Mouse (Mus musculus): ENCODE data around the gene Usp18. TPM values are rescaled to one million over a fixed set of nuclear protein-coding genes. Genes with fewer than 3 reads are reported as not detected.

The Usp18 gene
- polyA plus RNA-seq (2015; fragmentation: Nextera tagmentation; extraction: Ambion mirVana), result 1.5 and 1.6 TPM in 2 replicates

- Histone ChIP-seq H3K4me1 (ENCODE audit: control insufficient read depth, insufficient read depth, low read length) (peaks cover 4% of the 10 kb centered on the region; the same call in 1 of the 2 replicates), H3K36me3 (ENCODE audit: control insufficient read depth, insufficient read depth, low read length) (no peaks in the 10 kb centered on the region), H3K27me3 (ENCODE audit: control insufficient read depth, insufficient read depth, low read depth, low read length) (no peaks in the 10 kb centered on the region; the same call in 1 of the 2 replicates), H3K9me3 (replicated peaks; ENCODE audit: control insufficient read depth, low read length, poor library complexity, severe bottlenecking) (no peaks in the 10 kb centered on the region), H3K4me2 (ENCODE audit: low read length) (peak within 1 kb of the TSS; percentile 90), H3K27ac (ENCODE audit: low read length) (no peak within 1 kb of the TSS), H3K9ac (ENCODE audit: low read depth, low read length) (peak within 1 kb of the TSS; percentile 52), H3K4me3 (ENCODE audit: low read depth, low read length) (peak within 1 kb of the TSS; percentile 47)
- 9% methylated on average over 35 of the region's 35 CpGs for WGBS
- ATAC-seq, result peak; percentile 94
Measured at GRCm38 (mm10) chr6:121245127-121246036, at the start of gene Usp18. TSS of gene Usp18 (plus strand) at chr6:121245906.

DNA sequence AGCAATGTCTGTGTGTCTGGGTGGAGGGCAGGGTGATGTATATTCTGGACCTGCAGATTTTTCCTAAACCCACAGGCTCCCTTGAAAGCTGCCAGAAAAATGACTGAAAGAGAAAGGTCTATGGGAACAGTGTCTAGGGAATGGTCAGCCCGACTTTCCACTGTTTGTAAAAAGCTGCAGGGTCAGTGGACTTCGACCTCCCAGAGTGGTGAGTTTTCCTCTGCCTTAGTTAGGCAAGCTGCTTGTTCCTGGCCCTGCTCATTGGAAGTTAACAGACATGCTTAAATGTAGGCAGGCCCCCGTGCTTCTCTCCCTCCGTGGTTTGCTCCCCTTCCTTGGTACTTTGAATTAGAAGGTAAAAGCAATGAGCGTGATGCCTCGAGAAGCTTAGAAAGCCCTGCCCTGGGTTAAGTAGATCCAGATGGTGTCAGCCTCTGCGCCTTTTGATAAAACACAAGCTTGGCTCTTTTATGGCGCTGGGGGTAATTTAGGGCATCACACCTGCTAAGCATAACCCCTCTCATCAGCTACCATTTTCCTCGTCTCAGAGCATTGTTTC is 47.8 kb upstream of the Usp18 start:
- H3K4me2 ChIP-seq (ENCODE audit: low read length), result no peak overlapping the region
- H3K9ac ChIP-seq (ENCODE audit: low read depth, low read length), result no peak overlapping the region
- H3K36me3 ChIP-seq (ENCODE audit: control insufficient read depth, insufficient read depth, low read length), result peaks cover 11% of the 10 kb centered on the region
- WGBS, result 69% methylated on average over 9 of the region's 9 CpGs
- H3K9me3 ChIP-seq (replicated peaks; ENCODE audit: control insufficient read depth, low read length, poor library complexity, severe bottlenecking), result no peaks in the 10 kb centered on the region
- no peaks in the 10 kb centered on the region for H3K27me3 ChIP-seq (ENCODE audit: control insufficient read depth, insufficient read depth, low read depth, low read length)
- H3K27ac ChIP-seq (ENCODE audit: low read length), result no peak overlapping the region
- no peak overlapping the region for H3K4me3 ChIP-seq (ENCODE audit: low read depth, low read length)
- no peak for ATAC-seq
- H3K4me1 ChIP-seq (ENCODE audit: control insufficient read depth, insufficient read depth, low read length), result no peaks in the 10 kb centered on the region

- WGBS, result 90% methylated on average over 3 of the region's 4 CpGs
- H3K27me3 ChIP-seq (ENCODE audit: control insufficient read depth, insufficient read depth, low read depth, low read length), result no peaks in the 10 kb centered on the region
- no peak overlapping the region for H3K4me2 ChIP-seq (ENCODE audit: low read length)
- no peak overlapping the region for H3K9ac ChIP-seq (ENCODE audit: low read depth, low read length)
- H3K36me3 ChIP-seq (ENCODE audit: control insufficient read depth, insufficient read depth, low read length), result peaks cover 3% of the 10 kb centered on the region; the same call in 1 of the 2 replicates
- H3K4me3 ChIP-seq (ENCODE audit: low read depth, low read length), result no peak overlapping the region
- H3K9me3 ChIP-seq (replicated peaks; ENCODE audit: control insufficient read depth, low read length, poor library complexity, severe bottlenecking), result no peaks in the 10 kb centered on the region
- H3K27ac ChIP-seq (ENCODE audit: low read length), result no peak overlapping the region
- no peak for ATAC-seq
- no peaks in the 10 kb centered on the region for H3K4me1 ChIP-seq (ENCODE audit: control insufficient read depth, insufficient read depth, low read length)
Measured at GRCm38 (mm10) chr6:121200458-121200857, 45.2 kb upstream of the Usp18 start.

GRCm38 (mm10) chr6:121202026-121202425 is 43.7 kb upstream of the Usp18 start:
- no peaks in the 10 kb centered on the region for H3K9me3 ChIP-seq (replicated peaks; ENCODE audit: control insufficient read depth, low read length, poor library complexity, severe bottlenecking)
- H3K36me3 ChIP-seq (ENCODE audit: control insufficient read depth, insufficient read depth, low read length), result 0 out of 2 replicates have a peak, but pooled peaks cover 3% of the 10 kb centered on the region
- no peaks in the 10 kb centered on the region for H3K27me3 ChIP-seq (ENCODE audit: control insufficient read depth, insufficient read depth, low read depth, low read length)
- no peak for ATAC-seq
- no peak overlapping the region for H3K9ac ChIP-seq (ENCODE audit: low read depth, low read length)
- WGBS, result 83% methylated on average over 5 of the region's 5 CpGs
- no peak overlapping the region for H3K4me3 ChIP-seq (ENCODE audit: low read depth, low read length)
- no peaks in the 10 kb centered on the region for H3K4me1 ChIP-seq (ENCODE audit: control insufficient read depth, insufficient read depth, low read length)
- no peak overlapping the region for H3K27ac ChIP-seq (ENCODE audit: low read length)
- no peak overlapping the region for H3K4me2 ChIP-seq (ENCODE audit: low read length)

GRCm38 (mm10) chr6:121206481-121206880 is 39.2 kb upstream of the Usp18 start:
- H3K9ac ChIP-seq (ENCODE audit: low read depth, low read length), result no peak overlapping the region
- WGBS, result 89% methylated on average over 5 of the region's 5 CpGs
- peaks cover 10% of the 10 kb centered on the region; the same call in 1 of the 2 replicates for H3K4me1 ChIP-seq (ENCODE audit: control insufficient read depth, insufficient read depth, low read length)
- no peak for ATAC-seq
- H3K4me2 ChIP-seq (ENCODE audit: low read length), result no peak overlapping the region
- H3K4me3 ChIP-seq (ENCODE audit: low read depth, low read length), result no peak overlapping the region
- H3K27ac ChIP-seq (ENCODE audit: low read length), result no peak overlapping the region
- peaks cover 2% of the 10 kb centered on the region; the same call in 1 of the 2 replicates for H3K27me3 ChIP-seq (ENCODE audit: control insufficient read depth, insufficient read depth, low read depth, low read length)
- H3K36me3 ChIP-seq (ENCODE audit: control insufficient read depth, insufficient read depth, low read length), result 0 out of 2 replicates have a peak, but pooled peaks cover 3% of the 10 kb centered on the region
- H3K9me3 ChIP-seq (replicated peaks; ENCODE audit: control insufficient read depth, low read length, poor library complexity, severe bottlenecking), result no peaks in the 10 kb centered on the region

DNA sequence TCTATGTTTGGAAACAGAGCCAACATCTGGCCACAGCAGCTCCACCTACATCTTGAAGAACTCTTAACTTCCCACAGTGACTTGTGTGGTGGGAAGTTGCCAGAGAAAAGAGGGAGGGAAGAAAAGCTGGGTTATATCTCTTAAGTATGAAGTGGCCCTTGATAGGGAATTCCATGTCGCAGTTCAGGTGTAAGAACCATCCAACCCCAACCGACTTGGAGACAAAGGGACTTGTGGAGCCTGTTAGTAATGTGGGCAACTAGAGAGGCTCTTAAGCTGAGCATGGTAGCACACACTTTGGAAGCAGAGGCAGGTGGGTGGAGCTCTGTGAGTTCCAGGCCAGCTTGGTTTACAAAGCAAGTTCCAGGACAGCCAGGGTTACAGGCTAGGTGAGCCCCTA is 36.1 kb upstream of the Usp18 start:
- ATAC-seq, result no peak
- Histone ChIP-seq H3K9me3 (replicated peaks; ENCODE audit: control insufficient read depth, low read length, poor library complexity, severe bottlenecking) (no peaks in the 10 kb centered on the region), H3K36me3 (ENCODE audit: control insufficient read depth, insufficient read depth, low read length) (no peaks in the 10 kb centered on the region), H3K27me3 (ENCODE audit: control insufficient read depth, insufficient read depth, low read depth, low read length) (peaks cover 2% of the 10 kb centered on the region), H3K4me3 (ENCODE audit: low read depth, low read length) (no peak overlapping the region), H3K4me1 (ENCODE audit: control insufficient read depth, insufficient read depth, low read length) (peaks cover 12% of the 10 kb centered on the region; the same call in 1 of the 2 replicates), H3K4me2 (ENCODE audit: low read length) (no peak overlapping the region), H3K27ac (ENCODE audit: low read length) (no peak overlapping the region), H3K9ac (ENCODE audit: low read depth, low read length) (no peak overlapping the region)
- WGBS, result 79% methylated on average over 2 of the region's 2 CpGs

GRCm38 (mm10) chr6:121210149-121210925 is 35.4 kb upstream of the Usp18 start, which contains the start of gene Tuba8:
TSS of gene Tuba8 (plus strand) at chr6:121210696.
- Histone ChIP-seq H3K36me3 (ENCODE audit: control insufficient read depth, insufficient read depth, low read length) (no peaks in the 10 kb centered on the region), H3K9ac (ENCODE audit: low read depth, low read length) (peak within 1 kb of the TSS; percentile 71), H3K4me3 (ENCODE audit: low read depth, low read length) (peak within 1 kb of the TSS; percentile 53), H3K4me1 (ENCODE audit: control insufficient read depth, insufficient read depth, low read length) (peaks cover 12% of the 10 kb centered on the region; the same call in 1 of the 2 replicates), H3K4me2 (ENCODE audit: low read length) (peak within 1 kb of the TSS; percentile 98), H3K27me3 (ENCODE audit: control insufficient read depth, insufficient read depth, low read depth, low read length) (peaks cover 2% of the 10 kb centered on the region), H3K9me3 (replicated peaks; ENCODE audit: control insufficient read depth, low read length, poor library complexity, severe bottlenecking) (no peaks in the 10 kb centered on the region), H3K27ac (ENCODE audit: low read length) (no peak within 1 kb of the TSS)
- peak; percentile 79 for ATAC-seq
- WGBS, result 4% methylated on average over 30 of the region's 30 CpGs

DNA sequence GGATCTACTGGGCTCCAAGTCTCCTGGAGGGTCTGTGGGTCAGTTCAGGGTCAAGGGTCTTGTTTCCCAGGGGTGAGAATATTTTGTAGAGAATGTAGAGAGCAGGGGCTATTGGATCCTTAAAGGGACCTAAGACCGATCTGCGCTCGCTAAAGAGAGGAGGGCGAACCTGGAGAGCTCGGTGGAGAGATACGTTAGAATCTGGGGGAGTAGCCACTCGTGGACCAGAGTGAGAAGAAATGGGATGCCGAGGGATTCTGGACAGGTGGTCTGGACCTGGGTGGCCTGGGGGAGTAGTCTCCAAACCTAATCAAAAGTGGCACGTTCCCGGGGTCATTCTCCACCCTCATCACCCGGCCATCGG is 34.8 kb upstream of the Usp18 start:
- Histone ChIP-seq H3K27me3 (ENCODE audit: control insufficient read depth, insufficient read depth, low read depth, low read length) (peaks cover 2% of the 10 kb centered on the region), H3K4me3 (ENCODE audit: low read depth, low read length) (peak overlapping the region; percentile 53), H3K4me1 (ENCODE audit: control insufficient read depth, insufficient read depth, low read length) (peaks cover 12% of the 10 kb centered on the region; the same call in 1 of the 2 replicates), H3K27ac (ENCODE audit: low read length) (no peak overlapping the region), H3K36me3 (ENCODE audit: control insufficient read depth, insufficient read depth, low read length) (no peaks in the 10 kb centered on the region), H3K9ac (ENCODE audit: low read depth, low read length) (peak overlapping the region; percentile 71), H3K9me3 (replicated peaks; ENCODE audit: control insufficient read depth, low read length, poor library complexity, severe bottlenecking) (no peaks in the 10 kb centered on the region), H3K4me2 (ENCODE audit: low read length) (peak overlapping the region; percentile 98)
- peak; percentile 38 for ATAC-seq
- WGBS, result 2% methylated on average over 12 of the region's 12 CpGs

All from midbrain, embryonic 16.5 days (tissue).